Comparison of ENCODE assay signal across 11 mouse cellular contexts in genomic region chr10:79822372-79822771, GRCm38 (mm10). TPM values are rescaled to one million over a fixed set of nuclear protein-coding genes. Genes with fewer than 3 reads are reported as not detected.
DNase-seq lines count a peak whose midpoint lies in the region; ATAC-seq and TF ChIP-seq lines count a peak whose summit lies in the region.
"Had no signal": no experiment of that assay in that cellular context is flagged by ENCODE, and none has a peak within 500 bp of the region (broad histone marks: within the 10 kb centered on the region; RNA-seq: fewer than 3 reads in every experiment).

No protein-coding gene starts in this region.

- H3K27ac ChIP-seq in gastrocnemius, adult 2 months, result peak overlapping the region; percentile 24; the same call in 1 of the 2 replicates
- H3K27ac ChIP-seq in liver, embryonic 14.5 days, result no peak overlapping the region
- no peak overlapping the region for H3K27ac ChIP-seq in neural tube, embryonic 12.5 days

- no peaks in the 10 kb centered on the region for H3K36me3 ChIP-seq in liver, embryonic 14.5 days (replicated peaks; ENCODE audit: control insufficient read depth, insufficient read depth, low read depth)
- H3K36me3 ChIP-seq in neural tube, embryonic 12.5 days, result peaks cover 34% of the 10 kb centered on the region

- 57% methylated on average over 17 of the region's 17 CpGs for WGBS in liver, embryonic 14.5 days (ENCODE audit: insufficient replicate concordance)
- WGBS in neural tube, embryonic 12.5 days, result 33% methylated on average over 17 of the region's 17 CpGs

- ATAC-seq in liver, embryonic 14.5 days (ENCODE audit: insufficient read depth), result peak; percentile 38; the same call in 1 of the 2 replicates
- ATAC-seq in neural tube, embryonic 12.5 days (ENCODE audit: low FRiP score, low read depth), result no peak

- no peaks in the 10 kb centered on the region for H3K9me3 ChIP-seq in liver, embryonic 14.5 days (ENCODE audit: control insufficient read depth, low read length)
- no peaks in the 10 kb centered on the region for H3K9me3 ChIP-seq in neural tube, embryonic 12.5 days

- no peaks in the 10 kb centered on the region for H3K27me3 ChIP-seq in liver, embryonic 14.5 days (ENCODE audit: control insufficient read depth, insufficient read depth, low read length)
- no peaks in the 10 kb centered on the region for H3K27me3 ChIP-seq in neural tube, embryonic 12.5 days (replicated peaks)

- intact Hi-C loops in gastrocnemius, adult 2 months (cut with DNase I), result no loop called here

- no peak overlapping the region for H3K4me3 ChIP-seq in gastrocnemius, adult 2 months
- no peak overlapping the region for H3K4me3 ChIP-seq in liver, embryonic 14.5 days (ENCODE audit: insufficient read depth in 1 of 2, low read depth in 2 of 2, low read length in 2 of 2)
- H3K4me3 ChIP-seq in neural tube, embryonic 12.5 days, result no peak overlapping the region

- TF ChIP-seq CTCF in gastrocnemius, adult 2 months (IDR thresholded peaks at IDR 0.05), result no peak
- TF ChIP-seq CTCF in liver, embryonic 14.5 days (IDR thresholded peaks at IDR 0.05; ENCODE audit: low read depth), result no peak

- peaks cover 0 to 3% of the 10 kb centered on the region in 2 experiments; a peak in 1 of 4 replicates for H3K4me1 ChIP-seq in liver, embryonic 14.5 days (replicated peaks; ENCODE audit: control insufficient read depth in 2 of 2, insufficient read depth in 2 of 2, low read length in 1 of 2)
- H3K4me1 ChIP-seq in neural tube, embryonic 12.5 days, result peaks cover 12% of the 10 kb centered on the region; the same call in 1 of the 2 replicates

- no peak overlapping the region; the same call in 1 of the 2 replicates for H3K4me2 ChIP-seq in liver, embryonic 14.5 days (ENCODE audit: low read depth)
- peak overlapping the region; percentile 30; the same call in 1 of the 2 replicates for H3K4me2 ChIP-seq in neural tube, embryonic 12.5 days (replicated peaks)

- no peak for DNase-seq in gastrocnemius, adult 2 months
- DNase-seq in gastrocnemius, postnatal 25 days, result no peak
- DNase-seq in kidney, adult 18-20 months, result peak; percentile 82
- DNase-seq in liver, embryonic 14.5 days (ENCODE audit: low read depth in 3 of 3, low spot score in 3 of 3), result no peak
- DNase-seq in gastrocnemius, adult 18-20 months (ENCODE audit: low spot score), result no peak
- DNase-seq in adrenal gland, postnatal 36 days, result no peak
- no peak for DNase-seq in left cerebral cortex, adult 8-10 months (ENCODE audit: low spot score in 2 of 2)
- DNase-seq: gastrocnemius, postnatal 10 days had no signal

- TF ChIP-seq EP300 in liver, embryonic 14.5 days (IDR thresholded peaks at IDR 0.05; ENCODE audit: low read depth), result no peak

- H3K9ac ChIP-seq in liver, embryonic 14.5 days (replicated peaks), result no peak overlapping the region
- no peak overlapping the region for H3K9ac ChIP-seq in neural tube, embryonic 12.5 days

RNA-seq across cellular contexts. Expression of gene Misp, which starts 1.6 kb away (rescaled TPM):
- total RNA-seq in gastrocnemius, adult 2 months (2021), result not detected
- total RNA-seq in gastrocnemius, postnatal 25 days (2021), result under 1 TPM in 1 of 2 experiments, not detected in 1; 0.40 TPM
- 0.13 and 0.18 TPM in 2 replicates for polyA plus RNA-seq in liver, embryonic 14.5 days (2012; rRNA removed)
- 0.41 TPM in 1 of 2 replicates, not detected in the other for polyA plus RNA-seq in liver, embryonic 14.5 days (2014; fragmentation: Nextera tagmentation; extraction: Ambion mirVana)
- 1.6 and 2.3 TPM in 2 replicates for polyA plus RNA-seq in neural tube, embryonic 12.5 days (2016; fragmentation: Nextera tagmentation; extraction: Ambion mirVana)
- under 1 TPM in 1 of 2 experiments, not detected in 1; 0.40 TPM for total RNA-seq in gastrocnemius, adult 18-20 months (2021)
- under 1 TPM in 1 of 2 experiments, not detected in 1; 0.43 TPM for total RNA-seq in adrenal gland, postnatal 36 days (2021)
- under 1 TPM; 0.32 to 0.89 (median 0.54) TPM for total RNA-seq in left cerebral cortex, adult 8-10 months (2022)
- polyA plus RNA-seq: C2C12 had no signal

RNA-seq across cellular contexts. Expression of gene Palm, which starts 29.0 kb away (rescaled TPM):
- total RNA-seq in gastrocnemius, adult 2 months (2021), result 10 to 100 TPM; 18.1 to 23.0 TPM
- total RNA-seq in gastrocnemius, postnatal 25 days (2021), result 10 to 100 TPM; 23.6 to 24.8 TPM
- 3.4 and 3.5 TPM in 2 replicates for polyA plus RNA-seq in liver, embryonic 14.5 days (2012; rRNA removed)
- polyA plus RNA-seq in liver, embryonic 14.5 days (2014; fragmentation: Nextera tagmentation; extraction: Ambion mirVana), result 4.0 and 4.1 TPM in 2 replicates
- 196 and 205 TPM in 2 replicates for polyA plus RNA-seq in neural tube, embryonic 12.5 days (2016; fragmentation: Nextera tagmentation; extraction: Ambion mirVana)
- 10 to 100 TPM; 11.1 to 22.9 TPM for total RNA-seq in gastrocnemius, adult 18-20 months (2021)
- 10 to 100 TPM; 75.4 to 93.7 TPM for total RNA-seq in adrenal gland, postnatal 36 days (2021)
- total RNA-seq in left cerebral cortex, adult 8-10 months (2022), result 100 to 1,000 TPM; 265 to 281 (median 267) TPM

RNA-seq across cellular contexts. Expression of gene Prss57, which starts 31.6 kb away (rescaled TPM):
- not detected for total RNA-seq in gastrocnemius, adult 2 months (2021)
- not detected for total RNA-seq in gastrocnemius, postnatal 25 days (2021)
- polyA plus RNA-seq in liver, embryonic 14.5 days (2012; rRNA removed), result 1.6 TPM in 2 replicates
- polyA plus RNA-seq in liver, embryonic 14.5 days (2014; fragmentation: Nextera tagmentation; extraction: Ambion mirVana), result 3.2 and 4.9 TPM in 2 replicates
- 0.16 and 0.42 TPM in 2 replicates for polyA plus RNA-seq in neural tube, embryonic 12.5 days (2016; fragmentation: Nextera tagmentation; extraction: Ambion mirVana)
- total RNA-seq in gastrocnemius, adult 18-20 months (2021), result not detected
- not detected for total RNA-seq in adrenal gland, postnatal 36 days (2021)
- under 1 TPM; 0.14 to 0.63 (median 0.39) TPM for total RNA-seq in left cerebral cortex, adult 8-10 months (2022)
- total RNA-seq: adrenal gland, adult 18-20 months had no signal
- polyA plus RNA-seq: C2C12 had no signal

RNA-seq across cellular contexts. Expression of gene Ptbp1, which starts 31.9 kb away (rescaled TPM):
- 10 to 100 TPM; 18.8 to 25.1 TPM for total RNA-seq in gastrocnemius, adult 2 months (2021)
- 10 to 100 TPM; 26.8 to 27.1 TPM for total RNA-seq in gastrocnemius, postnatal 25 days (2021)
- 118 and 126 TPM in 2 replicates for polyA plus RNA-seq in liver, embryonic 14.5 days (2012; rRNA removed)
- polyA plus RNA-seq in liver, embryonic 14.5 days (2014; fragmentation: Nextera tagmentation; extraction: Ambion mirVana), result 84.5 and 99.8 TPM in 2 replicates
- polyA plus RNA-seq in neural tube, embryonic 12.5 days (2016; fragmentation: Nextera tagmentation; extraction: Ambion mirVana), result 180 and 189 TPM in 2 replicates
- 10 to 100 TPM; 12.7 to 22.7 TPM for total RNA-seq in gastrocnemius, adult 18-20 months (2021)
- 100 to 1,000 TPM; 257 to 299 TPM for total RNA-seq in adrenal gland, postnatal 36 days (2021)
- total RNA-seq in left cerebral cortex, adult 8-10 months (2022), result 10 to 100 TPM; 59.3 to 67.3 (median 63.6) TPM

RNA-seq across cellular contexts. Expression of gene Fstl3, which starts 45.3 kb away (rescaled TPM):
- total RNA-seq in gastrocnemius, adult 2 months (2021), result 1 to 10 TPM; 1.0 to 1.5 TPM
- 1 to 10 TPM; 2.0 to 2.1 TPM for total RNA-seq in gastrocnemius, postnatal 25 days (2021)
- polyA plus RNA-seq in liver, embryonic 14.5 days (2012; rRNA removed), result 0.54 and 0.56 TPM in 2 replicates
- 0.18 and 0.23 TPM in 2 replicates for polyA plus RNA-seq in liver, embryonic 14.5 days (2014; fragmentation: Nextera tagmentation; extraction: Ambion mirVana)
- 1.5 and 2.0 TPM in 2 replicates for polyA plus RNA-seq in neural tube, embryonic 12.5 days (2016; fragmentation: Nextera tagmentation; extraction: Ambion mirVana)
- 1 to 10 TPM; 1.2 to 1.9 TPM for total RNA-seq in gastrocnemius, adult 18-20 months (2021)
- total RNA-seq in adrenal gland, postnatal 36 days (2021), result 10 to 100 TPM; 11.3 to 22.9 TPM
- total RNA-seq in left cerebral cortex, adult 8-10 months (2022), result 1 to 10 TPM; 2.5 to 3.6 (median 2.7) TPM
